Mouse (Mus musculus) right cerebral cortex, postnatal 4 days (tissue): ENCODE results near the gene Tkfc.
"Not testable (repeated sequence)": the region's sequence is repeated elsewhere in the genome, so short reads cannot be mapped to it uniquely, and the experiment has no call there.

Experiments used
- DNase-seq: peaks from one replicate; pipeline ENCODE4 v3.0.0-alpha.2; 2022

Gene Tkfc

DNA sequence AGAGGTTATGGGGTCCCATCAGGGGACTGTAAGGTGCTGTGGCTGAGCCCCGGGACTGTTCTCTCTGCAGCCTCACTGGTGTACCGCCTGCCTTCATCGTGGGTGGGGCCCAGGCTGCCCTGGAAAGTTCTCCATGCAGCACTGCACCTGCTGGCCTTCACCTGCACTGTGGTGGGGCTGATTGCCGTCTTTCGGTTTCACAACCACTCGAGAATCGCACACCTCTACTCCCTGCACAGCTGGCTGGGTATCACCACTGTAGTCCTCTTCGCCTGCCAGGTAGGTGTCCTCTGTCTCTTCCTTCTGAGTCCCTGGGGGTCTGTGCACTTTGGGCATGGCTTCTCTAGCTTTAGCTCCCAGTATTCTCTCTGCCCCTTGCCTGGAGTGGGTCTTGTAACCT is 20.3 kb downstream of the Tkfc start:
- DNase-seq = no peak

DNA sequence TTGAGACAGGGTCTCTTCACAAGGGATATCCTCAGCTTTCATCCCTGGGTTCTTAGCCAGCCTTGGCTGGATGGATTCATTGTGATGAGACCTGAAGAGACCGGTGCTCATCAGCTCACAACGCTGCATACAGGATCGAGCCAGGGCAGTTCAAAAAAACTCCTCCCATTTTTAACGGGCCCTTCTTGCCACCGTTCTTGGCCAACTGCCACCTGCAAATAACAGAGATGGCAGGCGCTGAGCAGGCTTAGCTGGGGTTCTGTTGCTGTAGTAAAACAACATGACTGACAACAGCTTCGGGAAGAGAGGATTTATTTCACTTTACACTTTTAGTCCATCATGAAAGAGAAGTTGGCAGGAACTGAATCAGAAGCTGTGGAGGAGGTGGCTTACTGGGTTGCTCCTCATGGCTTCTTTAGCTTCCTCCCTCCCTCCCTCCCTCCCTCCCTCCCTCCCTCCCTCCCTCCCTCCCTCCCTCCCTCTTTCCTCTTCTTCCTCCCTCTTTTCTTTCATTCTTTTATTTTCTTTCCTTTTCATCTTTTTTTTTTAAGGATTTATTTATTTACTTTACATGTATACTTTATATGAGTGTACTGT is 21.8 kb downstream of the Tkfc start:
- DNase-seq = no peak

DNA sequence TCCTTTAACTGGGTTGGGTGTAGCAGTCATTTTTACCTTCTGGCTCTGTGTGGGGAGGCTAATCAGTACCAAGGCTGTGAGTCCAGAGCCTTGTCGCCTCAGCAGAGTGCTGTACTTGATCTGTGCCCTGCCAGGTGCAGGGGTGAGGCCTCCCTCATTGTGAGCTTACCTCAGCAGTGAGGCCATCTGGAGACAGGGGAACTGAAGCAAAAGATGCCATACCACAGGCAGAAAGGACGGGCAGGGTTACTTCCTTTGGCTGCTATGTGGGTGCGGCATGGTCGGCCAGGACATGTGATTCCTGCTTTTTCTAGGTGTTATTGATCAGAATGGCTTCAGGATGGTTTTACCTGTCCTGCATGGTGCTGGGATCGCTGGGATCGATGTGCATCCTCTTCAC is 23.5 kb downstream of the Tkfc start:
- no peak for DNase-seq

DNA sequence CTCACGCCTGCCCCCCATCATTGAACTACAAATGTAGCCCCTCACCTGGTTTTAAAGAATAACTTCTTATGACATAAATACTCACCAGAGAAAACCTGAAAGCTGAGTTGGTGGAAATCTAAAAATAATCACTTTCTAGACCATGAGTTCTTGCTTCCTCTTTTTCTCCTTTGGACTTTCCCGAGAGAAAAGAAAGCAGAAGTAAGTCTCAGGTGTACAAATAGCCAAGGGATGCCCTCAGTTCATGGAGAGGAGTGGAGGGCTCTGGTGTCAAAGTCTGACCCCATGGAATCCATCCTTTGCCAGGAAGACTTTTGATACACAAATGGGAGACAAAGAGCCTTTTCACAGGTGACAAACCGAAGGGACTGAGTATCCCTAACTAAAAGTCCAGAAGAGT is 24.7 kb downstream of the Tkfc start:
- DNase-seq = no peak

DNA sequence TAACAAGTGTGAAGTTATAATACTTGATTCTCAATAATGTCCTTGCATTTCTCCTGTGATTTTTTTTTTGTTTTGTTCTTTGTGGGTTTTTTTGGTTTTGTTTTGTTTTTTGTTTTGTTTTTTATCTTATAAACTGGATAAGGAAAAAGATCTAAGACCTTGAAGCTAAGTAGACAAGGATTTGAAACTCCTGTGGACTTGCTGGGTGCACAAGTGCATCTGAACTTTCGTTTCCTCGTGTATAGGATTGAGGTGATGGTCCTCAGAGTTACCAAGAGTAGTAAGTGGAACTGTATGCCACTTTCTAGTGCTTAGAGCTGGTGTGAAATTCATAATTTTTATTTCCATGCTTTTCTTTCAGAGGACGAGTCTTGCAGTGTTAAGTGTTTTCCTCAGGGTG is 25.4 kb downstream of the Tkfc start:
- no peak for DNase-seq

DNA sequence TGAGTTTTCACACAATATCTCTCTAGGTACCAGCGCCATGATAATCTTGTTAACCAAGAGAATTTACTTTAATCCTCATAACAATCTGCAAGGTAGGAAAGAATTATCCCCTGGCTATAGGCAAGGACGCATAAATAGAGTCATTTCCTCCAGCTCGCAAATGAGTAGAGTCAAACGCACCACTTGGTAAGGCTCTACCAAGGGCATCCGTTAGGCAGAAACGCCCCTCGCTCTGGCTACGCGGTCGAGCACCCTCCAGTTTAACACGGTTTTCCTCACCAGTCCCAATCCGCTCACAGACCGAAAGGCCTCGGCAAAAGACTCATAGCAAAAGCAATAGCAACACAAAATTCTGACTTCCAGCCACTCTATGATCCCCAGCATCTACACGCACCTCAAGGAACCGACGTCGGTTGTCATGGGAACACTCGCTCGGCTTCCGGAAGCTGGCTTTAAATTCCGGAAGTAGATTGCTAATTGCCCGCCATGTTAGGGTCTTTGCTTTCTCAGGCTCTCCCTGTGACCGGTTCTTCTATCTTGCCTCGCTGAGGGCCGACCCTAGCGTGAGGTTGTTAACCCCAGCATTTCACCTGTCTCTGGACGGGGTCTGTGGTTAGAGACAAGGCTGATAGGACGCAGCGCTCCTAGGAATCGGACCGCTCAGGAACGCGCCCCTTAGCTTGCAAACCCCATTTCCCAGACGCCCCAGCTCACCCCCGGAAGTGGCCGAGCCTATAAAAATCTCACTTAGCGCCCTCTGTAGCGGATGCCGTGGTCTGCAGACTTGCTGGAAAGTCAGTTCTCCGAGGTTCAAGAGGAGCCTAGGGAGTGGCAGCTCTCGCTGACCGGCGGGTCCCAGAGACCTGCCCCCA is 28.5 kb downstream of the Tkfc start, which contains the start of the genes Cyb561a3 and Tmem138:
Gene Cyb561a3, plus strand, starts transcription at position 483 of the 872 bp plus-strand sequence.
Gene Tmem138, minus strand, starts transcription at position 673 of the 872 bp plus-strand sequence.
- DNase-seq = peak; percentile 84

DNA sequence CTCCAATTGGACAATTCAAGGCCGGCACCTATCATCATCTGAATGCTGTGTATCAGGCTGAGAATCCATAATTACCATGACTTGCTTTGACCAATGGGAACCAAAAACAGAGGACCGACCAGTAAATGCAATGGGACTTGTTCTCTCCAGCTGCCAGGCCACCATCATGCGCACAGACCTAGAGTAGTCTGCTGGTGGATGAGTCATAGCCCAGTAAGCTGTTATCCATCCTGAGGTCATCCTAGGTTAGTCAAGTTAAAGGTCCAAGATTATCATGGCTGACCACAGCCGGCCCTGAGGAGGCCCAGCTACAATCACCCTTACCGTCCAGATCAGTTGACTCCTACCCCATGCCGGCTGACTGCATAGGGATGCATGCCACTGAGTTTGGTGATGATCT is 35.8 kb downstream of the Tkfc start:
- DNase-seq = no peak

DNA sequence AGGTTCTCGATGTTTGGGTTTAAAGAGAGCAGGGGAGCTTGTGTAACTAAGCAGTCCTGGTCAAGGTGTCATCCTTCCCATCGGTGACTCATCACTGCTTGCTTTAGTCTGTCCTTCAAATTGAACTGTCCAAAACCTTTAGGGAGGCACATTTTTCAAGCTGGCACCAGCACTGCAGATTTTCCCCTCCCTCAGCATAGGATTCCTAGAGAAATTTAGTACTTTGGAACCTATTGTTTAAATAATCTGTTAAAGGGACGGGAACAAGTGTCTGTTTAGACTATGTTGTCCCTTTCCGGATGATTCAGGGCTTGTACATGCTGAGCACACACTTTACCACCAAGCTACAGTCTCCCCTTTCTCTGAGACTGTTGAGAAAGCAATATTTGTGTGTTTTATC is 40.2 kb downstream of the Tkfc start:
- DNase-seq = no peak

DNA sequence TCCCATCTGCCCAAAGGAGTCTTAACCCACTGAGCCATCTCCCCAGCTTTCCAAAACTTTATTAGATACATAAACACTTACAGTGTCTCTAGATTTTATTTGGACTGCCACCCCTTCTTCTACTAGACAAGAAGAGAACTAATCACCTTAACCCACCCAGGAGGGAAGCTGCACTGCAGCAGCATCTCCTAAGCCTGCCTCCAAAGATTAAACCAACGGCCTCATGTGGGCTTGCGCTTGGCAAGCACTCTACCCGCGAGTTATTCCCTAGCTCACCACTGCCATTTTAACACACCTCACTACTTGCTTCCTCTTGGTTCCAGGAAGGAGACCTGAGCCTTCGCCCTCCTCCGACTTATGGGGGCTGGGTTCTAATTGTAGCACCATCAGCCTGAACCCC is 41.2 kb downstream of the Tkfc start:
- DNase-seq = no peak

DNA sequence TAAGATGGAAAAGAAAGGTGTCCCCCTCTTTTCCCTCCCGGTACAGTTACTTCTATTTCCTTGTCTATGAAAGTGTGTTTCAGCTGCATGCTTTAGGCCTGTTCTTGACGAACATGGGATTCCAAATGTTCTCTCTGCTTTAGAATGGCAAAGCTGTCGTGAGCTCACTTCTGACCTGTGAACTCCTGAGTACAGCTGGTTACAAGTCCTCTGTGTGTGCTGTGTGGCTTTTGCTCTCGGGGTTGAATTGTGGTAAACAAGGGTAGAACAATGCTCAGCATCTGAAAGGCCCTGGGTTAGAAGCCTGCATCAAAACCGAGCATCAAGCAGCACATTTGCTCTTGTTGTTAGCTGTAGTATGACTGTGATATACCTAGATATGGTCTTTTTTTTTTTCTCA is 43.1 kb downstream of the Tkfc start:
- no peak for DNase-seq

DNA sequence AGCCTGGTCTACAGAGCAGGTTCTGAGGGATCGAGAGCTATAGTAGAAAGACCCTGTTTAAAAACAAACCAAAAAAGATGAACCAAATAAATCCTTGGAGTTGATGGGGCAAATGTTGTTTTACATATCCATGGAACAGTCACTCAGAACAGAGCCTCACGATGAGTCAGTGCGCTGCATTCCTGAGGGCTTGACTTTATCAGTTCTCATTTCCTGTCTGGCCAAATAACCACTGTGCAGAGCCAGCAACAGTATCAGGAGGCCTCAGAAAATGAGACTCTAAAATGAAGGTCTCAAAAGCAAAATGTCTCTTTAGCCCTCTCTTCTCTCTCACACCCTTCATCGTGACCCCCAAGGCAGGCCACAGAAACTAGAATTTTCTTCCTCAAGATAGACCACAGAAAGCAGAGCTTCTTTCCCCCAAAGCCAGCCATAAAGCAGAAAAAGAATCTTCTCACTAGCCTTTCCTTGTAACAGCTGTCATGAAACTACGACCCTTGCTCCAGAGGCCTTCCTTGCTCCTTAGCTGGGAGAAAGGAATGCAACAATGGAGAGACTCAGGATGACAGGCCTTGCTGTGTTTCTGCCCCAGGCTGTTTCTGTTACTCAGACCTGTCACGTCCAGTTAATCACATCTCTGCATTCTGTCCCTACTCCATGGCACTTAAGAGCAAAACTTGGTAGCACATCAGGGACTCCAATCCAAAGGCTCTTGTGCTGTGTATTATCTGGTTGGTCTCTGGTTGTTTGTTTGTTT is 43.7 kb downstream of the Tkfc start:
- DNase-seq = no peak

DNA sequence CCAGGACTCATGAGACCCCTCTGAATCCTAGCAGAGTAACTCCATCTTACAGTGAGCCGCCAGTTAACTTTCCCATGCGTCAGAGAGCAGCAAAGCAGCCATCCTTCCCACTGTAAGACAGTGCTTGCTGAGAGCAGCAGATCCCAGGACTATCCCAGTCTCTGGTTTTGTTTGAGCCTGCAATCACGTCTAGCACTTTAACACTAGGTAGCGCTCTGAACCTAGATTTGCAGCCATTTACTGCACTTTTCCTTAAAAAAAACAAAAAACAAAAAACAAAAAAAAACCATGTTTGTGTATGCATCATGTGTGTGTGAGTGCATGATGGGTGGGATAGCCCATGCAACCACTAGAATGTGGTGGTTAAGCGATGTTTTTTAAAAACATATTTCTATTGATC is 45.3 kb downstream of the Tkfc start:
- DNase-seq = no peak

DNA sequence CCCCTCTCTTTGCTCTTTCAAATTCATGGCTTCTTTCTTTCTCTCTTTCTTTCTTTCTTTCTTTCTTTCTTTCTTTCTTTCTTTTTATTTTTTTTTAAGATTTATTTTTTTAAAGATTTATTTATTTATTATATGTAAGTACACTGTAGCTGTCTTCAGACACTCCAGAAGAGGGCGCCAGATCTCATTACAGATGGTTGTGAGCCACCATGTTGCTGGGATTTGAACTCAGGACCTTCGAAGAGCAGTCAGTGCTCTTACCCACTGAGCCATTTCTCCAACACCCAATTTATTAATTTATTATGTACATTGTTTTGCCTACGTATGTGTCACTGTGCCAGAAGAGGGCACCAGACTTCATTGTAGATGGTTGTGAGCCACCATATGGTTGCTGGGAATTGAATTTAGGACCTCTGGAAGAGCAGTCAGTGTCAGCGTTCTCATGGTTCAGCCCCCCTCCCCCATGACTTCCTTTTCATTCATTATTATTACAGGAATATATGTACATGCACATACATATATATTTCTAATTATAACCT is 47.5 kb downstream of the Tkfc start:
- not testable (repeated sequence) for DNase-seq

DNA sequence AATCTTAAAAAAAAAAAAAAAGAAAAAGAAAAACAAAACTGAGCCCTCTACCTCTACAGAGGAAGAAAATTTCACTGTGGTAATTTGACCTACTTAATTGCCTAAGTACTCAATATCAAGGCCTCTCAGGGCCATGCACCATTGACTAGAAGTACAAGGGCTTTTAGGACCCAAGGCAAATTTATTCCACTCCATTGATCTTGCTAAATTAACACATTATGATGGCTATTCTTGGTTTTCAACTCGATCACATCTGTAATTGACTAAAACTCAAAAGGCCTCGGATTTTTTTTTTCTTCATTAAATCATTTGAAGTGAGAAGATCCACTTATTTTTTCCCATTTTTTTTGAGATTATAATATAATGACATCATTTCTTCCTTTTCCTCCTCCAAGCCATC is 48.0 kb downstream of the Tkfc start:
- DNase-seq = no peak

DNA sequence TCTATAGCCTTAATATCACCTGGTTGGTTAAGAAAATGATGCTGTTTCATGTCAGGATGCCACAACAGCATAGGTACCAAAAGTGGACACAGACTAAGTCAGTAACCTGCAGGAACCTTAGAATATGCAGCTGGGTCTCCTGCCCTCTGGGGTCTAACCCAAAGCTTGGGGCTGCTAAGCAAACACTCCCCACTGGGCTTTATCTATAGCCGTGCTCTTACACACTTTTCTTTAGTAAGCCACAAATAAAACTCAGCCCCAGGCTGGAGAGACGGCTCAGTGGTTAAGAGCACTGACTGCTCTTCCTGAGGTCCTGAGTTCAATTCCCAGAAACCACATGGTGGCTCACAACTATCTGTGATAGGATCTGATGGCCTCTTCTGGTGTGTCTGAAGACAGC is 48.5 kb downstream of the Tkfc start:
- DNase-seq = no peak

DNA sequence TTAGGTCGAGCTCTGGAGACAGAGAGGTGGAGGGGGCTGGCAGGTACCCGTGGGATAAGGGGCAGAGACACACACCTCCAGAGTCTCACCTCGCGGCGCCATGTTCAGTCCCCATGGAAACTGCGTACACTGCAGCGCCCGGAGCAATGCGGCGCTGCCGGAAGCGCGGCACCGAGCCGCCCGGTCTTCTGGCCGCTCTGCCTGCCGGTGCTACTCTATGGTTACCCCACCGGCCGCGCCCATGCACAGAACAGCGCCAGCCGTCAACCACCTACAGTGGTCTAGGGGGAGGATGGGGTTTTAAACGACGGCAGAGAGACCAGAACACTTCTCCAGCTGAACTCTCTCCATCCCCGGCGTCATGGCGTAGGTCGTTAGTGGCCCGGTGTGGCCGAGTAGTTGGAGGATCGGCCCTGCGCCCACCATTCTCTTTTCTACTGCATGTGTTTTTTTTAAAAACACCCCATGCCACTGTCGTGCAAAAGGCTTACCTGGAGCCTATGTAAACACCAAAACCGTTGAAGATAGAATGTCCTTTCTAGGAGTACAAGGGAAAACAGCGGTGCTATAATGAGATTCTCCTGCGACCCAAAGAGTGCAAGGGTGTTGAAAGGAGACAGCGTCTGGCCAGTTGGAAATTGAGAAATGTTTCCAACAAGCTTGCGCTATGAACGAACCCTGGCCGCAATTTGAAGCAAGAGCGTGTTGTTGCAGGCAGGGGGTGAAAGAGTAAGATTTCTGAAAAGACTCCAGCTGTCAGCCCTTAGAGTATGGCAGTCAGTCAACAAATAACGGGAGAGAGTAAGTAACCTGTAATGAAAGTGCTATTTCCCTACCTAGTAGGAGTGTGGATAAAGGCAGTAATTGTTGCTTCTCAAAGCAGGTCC is 49.6 kb downstream of the Tkfc start, which contains the start of gene Tmem216:
Gene Tmem216, minus strand, starts transcription at position 615 of the 887 bp plus-strand sequence.
- peak; percentile 84 for DNase-seq

DNA sequence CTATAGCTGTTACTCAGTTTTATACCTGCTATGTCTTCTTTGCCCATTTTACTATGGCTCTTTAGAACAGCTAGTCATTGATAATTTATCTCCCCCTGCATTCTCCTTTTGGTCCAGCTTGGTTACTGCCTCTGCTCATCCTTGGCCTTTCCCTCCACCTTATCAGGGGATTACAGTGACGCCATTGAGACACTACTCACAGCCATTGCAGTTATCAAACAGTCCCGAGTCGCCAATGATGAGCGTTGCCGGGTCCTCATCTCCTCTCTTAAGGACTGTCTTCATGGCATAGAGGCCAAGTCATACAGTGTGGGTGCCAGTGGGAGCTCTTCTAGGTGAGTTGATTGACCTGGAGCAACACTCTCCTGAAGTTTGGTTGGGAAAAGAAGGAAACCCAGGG is 66.0 kb downstream of the Tkfc start:
- DNase-seq = no peak
